In the genomic region with DNA sequence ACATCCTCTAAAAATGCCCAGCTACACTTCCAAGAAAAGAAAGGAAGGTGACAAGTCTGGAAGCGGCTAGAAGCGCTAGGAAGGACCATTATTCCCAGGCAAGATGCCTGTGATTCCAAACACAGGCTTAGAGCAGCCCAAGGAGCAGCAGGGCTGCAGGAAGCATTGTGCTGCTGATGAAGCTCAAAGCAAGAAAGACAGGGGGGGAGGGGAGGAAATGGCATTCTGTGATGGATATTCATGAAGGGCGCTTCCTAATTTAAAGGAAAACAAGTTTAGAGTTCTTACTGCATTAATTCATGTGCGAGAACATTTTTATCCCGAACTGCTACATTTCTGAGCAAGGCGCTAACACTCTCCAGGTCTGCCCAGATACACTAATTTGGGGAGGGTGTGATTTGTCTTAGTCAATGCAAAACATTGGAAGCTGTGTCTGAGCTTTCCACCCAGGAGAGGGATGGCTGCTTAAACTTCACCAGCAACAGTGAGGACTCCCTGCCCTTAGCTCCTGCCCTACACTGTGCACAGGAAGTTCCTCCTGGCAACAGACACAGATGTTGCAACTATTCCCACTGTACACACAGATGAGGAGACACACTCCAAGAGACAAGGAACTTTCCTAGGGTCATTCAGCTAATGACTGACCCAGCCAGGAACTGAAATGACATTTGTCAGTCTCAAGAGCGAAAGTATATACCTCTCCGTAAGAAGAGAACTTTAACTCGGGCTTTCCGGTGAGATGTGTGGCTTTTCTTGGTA, we compare ENCODE assay signal across 16 mouse cellular contexts. TPM values are rescaled to one million over a fixed set of nuclear protein-coding genes. Genes with fewer than 3 reads are reported as not detected.
DNase-seq lines count a peak whose midpoint lies in the region; ATAC-seq and TF ChIP-seq lines count a peak whose summit lies in the region.
"Had no signal": no experiment of that assay in that cellular context is flagged by ENCODE, and none has a peak within 500 bp of the region (broad histone marks: within the 10 kb centered on the region; RNA-seq: fewer than 3 reads in every experiment).

No protein-coding gene starts in this region.

- H3K36me3 ChIP-seq in midbrain, embryonic 13.5 days = peaks cover 34% of the 10 kb centered on the region
- H3K36me3 ChIP-seq in midbrain, embryonic 10.5 days = peaks cover 40% of the 10 kb centered on the region
- H3K36me3 ChIP-seq: midbrain, embryonic 15.5 days had no signal

- intact Hi-C loops in gastrocnemius, adult 2 months (cut with DNase I) = no loop called here

- peaks cover 34% of the 10 kb centered on the region for H3K4me1 ChIP-seq in midbrain, embryonic 13.5 days (replicated peaks)
- H3K4me1 ChIP-seq in midbrain, embryonic 10.5 days = peaks cover 34% of the 10 kb centered on the region
- peaks cover 31% of the 10 kb centered on the region for H3K4me1 ChIP-seq in bone marrow macrophage, adult 2 months (ENCODE audit: control insufficient read depth, insufficient read depth, low read length)

- TF ChIP-seq POLR2A in bone marrow macrophage, adult 2 months (IDR thresholded peaks at IDR 0.05; ENCODE audit: borderline replicate concordance, low read depth, low read length) = no peak

- TF ChIP-seq CTCF in gastrocnemius, adult 2 months (IDR thresholded peaks at IDR 0.05) = no peak
- TF ChIP-seq CTCF in bone marrow macrophage, adult 2 months (IDR thresholded peaks at IDR 0.05; ENCODE audit: low read depth, low read length) = no peak

- WGBS in midbrain, embryonic 13.5 days = 58% methylated on average over 10 of the region's 10 CpGs
- 60% methylated on average over 10 of the region's 10 CpGs for WGBS in midbrain, embryonic 10.5 days

- H3K4me3 ChIP-seq in gastrocnemius, adult 2 months = no peak overlapping the region
- no peak overlapping the region for H3K4me3 ChIP-seq in midbrain, embryonic 13.5 days (replicated peaks)
- no peak overlapping the region for H3K4me3 ChIP-seq in midbrain, embryonic 10.5 days
- no peak overlapping the region for H3K4me3 ChIP-seq in bone marrow macrophage, adult 2 months (ENCODE audit: insufficient read depth, low read length)
- H3K4me3 ChIP-seq: embryonic facial prominence, embryonic 12.5 days; heart, embryonic 15.5 days; liver, embryonic 13.5 days; midbrain, embryonic 15.5 days had no signal

- no peaks in the 10 kb centered on the region for H3K27me3 ChIP-seq in midbrain, embryonic 13.5 days
- H3K27me3 ChIP-seq in midbrain, embryonic 10.5 days (ENCODE audit: low read depth, poor library complexity, severe bottlenecking) = no peaks in the 10 kb centered on the region
- H3K27me3 ChIP-seq: embryonic facial prominence, embryonic 12.5 days; heart, embryonic 15.5 days; liver, embryonic 13.5 days; midbrain, embryonic 15.5 days had no signal

- H3K9me3 ChIP-seq in midbrain, embryonic 13.5 days = no peaks in the 10 kb centered on the region
- H3K9me3 ChIP-seq in midbrain, embryonic 10.5 days (replicated peaks) = no peaks in the 10 kb centered on the region
- H3K9me3 ChIP-seq: embryonic facial prominence, embryonic 12.5 days; heart, embryonic 15.5 days; liver, embryonic 13.5 days; midbrain, embryonic 15.5 days had no signal

- 0 out of 2 replicates have a peak overlapping the region, but pooled peaks have one; percentile 28 for H3K9ac ChIP-seq in midbrain, embryonic 13.5 days (replicated peaks)
- H3K9ac ChIP-seq: embryonic facial prominence, embryonic 12.5 days; heart, embryonic 15.5 days; liver, embryonic 13.5 days; midbrain, embryonic 15.5 days had no signal

- no peak overlapping the region for H3K4me2 ChIP-seq in midbrain, embryonic 13.5 days (replicated peaks)
- H3K4me2 ChIP-seq: embryonic facial prominence, embryonic 12.5 days; heart, embryonic 15.5 days; liver, embryonic 13.5 days; midbrain, embryonic 15.5 days had no signal

- DNase-seq in gastrocnemius, adult 2 months = peak; percentile 20
- DNase-seq in gastrocnemius, postnatal 25 days = no peak
- DNase-seq in midbrain, embryonic 10.5 days (ENCODE audit: low spot score) = no peak
- no peak for DNase-seq in spleen, postnatal 4 days (ENCODE audit: low spot score in 2 of 2)
- no peak for DNase-seq in adrenal gland, adult 2 months
- DNase-seq: adrenal gland, postnatal 36 days; cerebellum, adult 8-10 months; layer of hippocampus, postnatal 36 days; liver, embryonic 13.5 days; thymus, adult 18-20 months had no signal

- no peak for ATAC-seq in midbrain, embryonic 13.5 days
- ATAC-seq: midbrain, embryonic 15.5 days had no signal

- H3K27ac ChIP-seq in gastrocnemius, adult 2 months = no peak overlapping the region
- no peak overlapping the region for H3K27ac ChIP-seq in midbrain, embryonic 13.5 days
- H3K27ac ChIP-seq in midbrain, embryonic 10.5 days (replicated peaks) = no peak overlapping the region
- H3K27ac ChIP-seq in bone marrow macrophage, adult 2 months (ENCODE audit: insufficient read depth, low read depth, low read length) = peak overlapping the region; percentile 45
- H3K27ac ChIP-seq: embryonic facial prominence, embryonic 12.5 days; heart, embryonic 15.5 days; liver, embryonic 13.5 days; macrophage; midbrain, embryonic 15.5 days had no signal

RNA-seq across cellular contexts. Expression of a gene that starts 4.3 kb away (rescaled TPM):
- total RNA-seq in gastrocnemius, adult 2 months (2021) = 1 to 10 TPM; 3.0 to 3.4 TPM
- 1 to 10 TPM; 3.5 to 4.4 TPM for total RNA-seq in gastrocnemius, postnatal 25 days (2021)
- polyA plus RNA-seq in midbrain, embryonic 13.5 days (2015; fragmentation: Nextera tagmentation; extraction: Ambion mirVana) = 6.9 and 7.3 TPM in 2 replicates
- 6.1 and 7.4 TPM in 2 replicates for polyA plus RNA-seq in midbrain, embryonic 10.5 days (2016; fragmentation: Nextera tagmentation; extraction: Ambion mirVana)
- polyA plus RNA-seq in bone marrow macrophage, adult 2 months (2012; ENCODE audit: insufficient read depth, insufficient read length, missing spikeins) = 18.2 and 18.6 TPM in 2 replicates
- 1 to 10 TPM; 6.4 to 7.1 TPM for total RNA-seq in adrenal gland, adult 2 months (2021)
- 2.4 and 3.8 TPM in 2 replicates for polyA plus RNA-seq in adrenal gland, adult 2 months (2012; rRNA removed)

RNA-seq across cellular contexts. Expression of a gene that starts 41.5 kb away (rescaled TPM):
- total RNA-seq in gastrocnemius, adult 2 months (2021) = 10 to 100 TPM; 13.6 to 14.3 TPM
- 10 to 100 TPM; 11.8 to 13.1 TPM for total RNA-seq in gastrocnemius, postnatal 25 days (2021)
- 29.0 and 29.7 TPM in 2 replicates for polyA plus RNA-seq in midbrain, embryonic 13.5 days (2015; fragmentation: Nextera tagmentation; extraction: Ambion mirVana)
- polyA plus RNA-seq in midbrain, embryonic 10.5 days (2016; fragmentation: Nextera tagmentation; extraction: Ambion mirVana) = 20.3 and 25.3 TPM in 2 replicates
- 14.4 and 16.0 TPM in 2 replicates for polyA plus RNA-seq in bone marrow macrophage, adult 2 months (2012; ENCODE audit: insufficient read depth, insufficient read length, missing spikeins)
- total RNA-seq in adrenal gland, adult 2 months (2021) = 10 to 100 TPM; 19.9 to 26.4 TPM
- 3.5 and 4.9 TPM in 2 replicates for polyA plus RNA-seq in adrenal gland, adult 2 months (2012; rRNA removed)

RNA-seq across cellular contexts. Expression of a gene that starts 55.5 kb away (rescaled TPM):
- total RNA-seq in gastrocnemius, adult 2 months (2021) = 1 to 10 TPM; 2.5 to 3.1 TPM
- total RNA-seq in gastrocnemius, postnatal 25 days (2021) = 1 to 10 TPM; 2.3 to 2.5 TPM
- polyA plus RNA-seq in midbrain, embryonic 13.5 days (2015; fragmentation: Nextera tagmentation; extraction: Ambion mirVana) = 36.5 and 37.0 TPM in 2 replicates
- 6.9 and 11.4 TPM in 2 replicates for polyA plus RNA-seq in midbrain, embryonic 10.5 days (2016; fragmentation: Nextera tagmentation; extraction: Ambion mirVana)
- polyA plus RNA-seq in bone marrow macrophage, adult 2 months (2012; ENCODE audit: insufficient read depth, insufficient read length, missing spikeins) = 7.4 and 7.6 TPM in 2 replicates
- total RNA-seq in adrenal gland, adult 2 months (2021) = 1 to 10 TPM; 4.2 to 5.1 TPM
- polyA plus RNA-seq in adrenal gland, adult 2 months (2012; rRNA removed) = 2.8 and 3.8 TPM in 2 replicates
